Mouse (Mus musculus) ovary, postnatal 36 days (tissue): ENCODE data around the gene Hcrt.

Experiments
- DNase-seq: peaks from one replicate; pipeline ENCODE4 v3.0.0; 2022; ENCODE audit warnings: low spot score, mixed read lengths

Gene Hcrt

GRCm38 (mm10) chr11:100735954-100736745, 26.6 kb downstream of the Hcrt start:
- no peak for DNase-seq

DNA sequence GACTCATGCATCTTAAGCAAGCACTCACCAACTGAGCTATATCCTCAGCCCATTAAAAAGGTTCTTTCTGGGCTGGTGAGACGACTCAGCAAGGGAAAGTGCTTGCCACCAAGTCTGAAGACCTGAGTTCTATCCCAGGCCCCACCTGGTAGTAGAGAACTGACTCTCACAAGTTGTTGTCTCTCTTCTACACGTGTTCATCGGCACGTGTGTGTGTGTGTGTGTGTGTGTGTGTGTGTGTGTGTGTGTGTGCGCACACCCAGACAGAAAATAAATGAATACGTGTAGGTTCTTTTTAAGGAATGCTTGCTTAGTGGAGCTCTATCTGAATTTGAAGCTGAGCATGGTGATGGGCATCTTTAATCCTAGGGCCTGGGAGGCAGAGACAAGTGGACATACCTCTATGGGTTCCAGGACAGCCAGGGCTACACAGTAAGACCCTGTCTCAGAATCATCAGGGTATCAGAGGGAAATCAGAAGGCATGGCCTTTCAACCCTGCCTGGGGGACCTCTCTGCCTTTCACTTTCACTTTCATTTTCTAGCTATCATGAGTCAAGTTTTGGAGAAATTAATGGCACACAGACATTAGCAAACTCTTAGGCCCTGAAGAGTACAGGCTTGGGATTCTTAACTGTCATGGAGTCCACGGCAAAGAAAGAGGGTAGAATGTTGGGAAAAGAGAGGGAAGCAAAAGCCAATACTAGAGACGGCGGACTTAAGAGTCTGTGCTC, 27.4 kb downstream of the Hcrt start:
- DNase-seq = no peak

- DNase-seq = no peak
These were observed 32.1 kb downstream of the Hcrt start for GRCm38 (mm10) chr11:100730477-100731205.

- no peak for DNase-seq
These were observed 32.8 kb downstream of the Hcrt start for GRCm38 (mm10) chr11:100729976-100730375.

GRCm38 (mm10) chr11:100728601-100729000, 34.1 kb downstream of the Hcrt start:
- DNase-seq = no peak

GRCm38 (mm10) chr11:100727201-100727600, 35.5 kb downstream of the Hcrt start:
- no peak for DNase-seq

GRCm38 (mm10) chr11:100724919-100725512, 37.7 kb downstream of the Hcrt start:
- DNase-seq = no peak

GRCm38 (mm10) chr11:100722493-100723028, 40.2 kb downstream of the Hcrt start:
- DNase-seq = no peak

DNA sequence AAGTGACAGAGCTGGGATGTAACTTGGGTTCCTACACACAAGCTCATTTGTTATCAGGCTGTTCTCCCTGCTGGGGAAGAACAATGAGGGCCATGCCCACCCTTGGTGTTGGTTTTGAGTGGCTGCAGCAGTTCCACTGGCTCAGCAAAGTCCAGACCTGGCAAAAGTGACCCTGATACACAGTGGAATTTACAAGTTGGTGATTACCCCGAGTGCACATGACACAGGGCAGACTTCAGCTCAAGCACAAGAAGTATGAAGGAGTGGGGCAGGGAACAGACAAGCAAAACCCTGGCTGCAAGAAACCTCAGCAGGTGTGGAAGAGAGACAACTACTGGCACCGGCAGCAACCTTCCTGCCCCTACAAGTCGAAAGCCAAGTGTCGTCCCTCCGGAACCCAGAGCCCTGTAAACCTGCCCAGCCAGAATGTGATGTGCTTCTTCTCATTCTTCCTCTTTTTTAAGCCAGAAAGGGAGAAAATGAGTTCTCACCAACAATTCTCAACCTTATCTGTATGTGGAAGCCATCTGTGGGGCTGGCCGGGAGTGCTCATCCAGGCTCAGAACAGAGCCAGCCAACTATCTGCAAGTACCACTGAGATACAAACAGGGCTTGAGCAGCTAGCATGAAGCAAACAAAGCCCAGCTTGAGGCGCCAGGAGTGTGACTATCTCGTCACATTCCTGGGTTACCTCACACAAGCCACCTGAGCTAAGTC, 40.8 kb downstream of the Hcrt start:
- DNase-seq = no peak

- no peak for DNase-seq
These were observed 41.5 kb downstream of the Hcrt start for GRCm38 (mm10) chr11:100721254-100721653.

DNA sequence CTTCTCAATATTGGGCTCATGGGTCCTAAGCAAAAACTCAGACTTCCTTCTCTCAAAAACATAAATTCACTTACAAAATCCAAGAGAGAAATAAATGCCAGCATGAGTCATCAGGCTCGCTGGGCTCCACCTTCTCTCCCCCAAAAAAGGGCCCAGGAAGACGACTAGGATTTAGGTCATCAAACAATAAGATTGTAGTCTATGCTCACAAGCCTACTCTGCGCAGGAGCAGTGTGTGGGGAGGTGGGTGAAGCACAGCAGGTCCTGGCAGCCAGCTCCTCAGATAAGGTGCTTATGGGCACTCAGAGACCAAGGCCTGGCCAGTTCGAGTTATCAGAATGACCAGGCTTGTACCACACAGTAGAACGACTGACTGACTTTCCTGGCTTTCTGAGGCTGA, 42.4 kb downstream of the Hcrt start:
- DNase-seq = no peak

- DNase-seq = no peak
These were observed 42.8 kb downstream of the Hcrt start for GRCm38 (mm10) chr11:100719893-100720292.

- DNase-seq = no peak
These were observed 43.4 kb downstream of the Hcrt start for GRCm38 (mm10) chr11:100719312-100719711.

- no peak for DNase-seq
These were observed 43.9 kb downstream of the Hcrt start for GRCm38 (mm10) chr11:100718866-100719265.

DNA sequence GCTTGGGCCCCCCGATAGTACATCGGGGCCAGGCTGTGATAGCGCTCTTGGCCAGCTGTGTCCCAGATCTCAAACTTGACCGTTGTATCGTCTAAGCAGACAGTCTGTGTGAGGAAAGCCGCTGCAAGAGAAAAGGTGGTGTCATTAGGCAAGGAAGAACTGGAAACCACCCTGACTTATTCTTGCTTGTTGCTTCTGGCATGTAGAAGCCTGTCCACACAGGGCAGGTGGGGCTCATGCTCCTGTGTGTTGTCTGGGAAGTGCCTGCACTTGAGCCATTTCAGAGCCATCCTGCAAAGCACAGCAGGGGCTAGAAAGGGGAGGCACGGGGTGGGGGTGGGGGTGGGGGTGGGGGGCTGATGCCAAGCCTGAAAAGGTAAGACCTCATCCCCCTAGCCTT, 44.3 kb downstream of the Hcrt start:
- no peak for DNase-seq

DNA sequence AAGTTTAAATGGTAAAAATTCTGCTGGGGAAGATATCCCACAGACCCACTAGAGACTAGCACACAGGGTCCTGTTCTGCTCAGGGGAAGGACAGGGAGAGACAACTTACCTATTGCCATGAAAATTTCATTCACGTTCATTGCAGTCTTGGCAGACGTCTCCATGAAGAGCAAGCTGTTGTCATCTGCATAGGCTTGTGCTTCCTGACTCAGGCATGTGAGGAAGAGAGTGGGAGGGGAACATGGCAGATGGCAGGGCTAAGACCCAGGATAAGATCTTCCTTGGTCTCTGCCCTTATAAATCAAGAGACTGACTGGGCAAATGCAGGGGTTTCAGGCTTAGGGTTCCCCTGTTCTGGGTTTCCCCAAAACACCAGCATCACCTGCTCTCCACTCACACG, 46.1 kb downstream of the Hcrt start:
- DNase-seq = no peak

DNA sequence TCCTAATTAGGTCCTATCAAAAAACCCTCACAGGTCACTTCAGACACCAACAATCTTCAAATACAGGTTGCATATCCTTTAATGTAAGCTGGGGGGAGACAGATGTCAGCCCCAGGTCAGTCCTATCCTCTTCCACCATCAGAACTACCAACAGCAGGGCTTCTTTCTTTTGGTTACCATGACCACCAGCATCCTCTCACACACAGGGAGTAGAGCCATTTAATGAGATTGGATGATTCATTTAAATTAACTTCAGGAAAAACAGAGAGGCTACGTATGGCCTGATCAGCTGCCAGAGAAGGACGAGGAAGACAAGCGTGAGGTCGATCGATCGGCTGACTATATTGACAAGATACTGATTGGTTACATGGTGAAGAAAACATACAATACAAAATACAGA, 47.8 kb downstream of the Hcrt start:
- no peak for DNase-seq

DNA sequence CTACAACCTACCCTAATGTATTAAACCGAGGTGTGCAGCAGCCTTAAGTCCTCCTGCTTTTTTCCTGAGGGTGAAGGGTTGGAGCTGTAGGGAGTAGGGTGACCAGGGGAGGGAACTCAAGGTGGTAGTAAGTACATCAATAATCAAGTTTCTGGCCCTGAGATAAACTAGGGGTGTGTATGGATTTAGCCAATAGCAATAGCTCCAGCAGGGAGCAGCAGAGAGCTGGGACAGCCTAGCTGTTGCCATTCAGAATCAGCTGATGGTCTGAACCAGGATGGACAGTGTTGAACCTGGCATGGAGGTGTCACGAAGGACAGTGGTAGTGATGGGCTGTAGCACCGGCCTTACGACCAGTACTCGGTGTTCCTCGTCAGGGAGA, 48.2 kb downstream of the Hcrt start:
- DNase-seq = peak; percentile 68

GRCm38 (mm10) chr11:100713735-100714533, 48.8 kb downstream of the Hcrt start, which contains the start of gene Hspb9:
TSS of gene Hspb9 (plus strand) at chr11:100713850.
- DNase-seq = peak; percentile 78

GRCm38 (mm10) chr11:100713174-100713573, 49.6 kb downstream of the Hcrt start:
- DNase-seq = no peak
